Mouse (Mus musculus) liver, embryonic 16.5 days (tissue): ENCODE measurements around the gene Pwwp2b. TPM values are rescaled to one million over a fixed set of nuclear protein-coding genes. Genes with fewer than 3 reads are reported as not detected.
A peak's percentile ranks its signal among the peaks of the same experiment; 100 is the strongest.

ENCODE experiments used
- ATAC-seq: fragments of 200-750 bp; cut with Nextera tagmentation; 2 replicates; pipeline ENCODE4 v1.8.0; 2017; ENCODE audit warnings: low read depth, mild to moderate bottlenecking, moderate number of reproducible peaks, moderate library complexity
- H3K27ac ChIP-seq: fragments of 300-500 bp; sonication (generic); 2 replicates; pipeline ENCODE4 v1.5.1; 2014; ENCODE audit warnings: mild to moderate bottlenecking, low read length
- H3K27me3 ChIP-seq: fragments of 300-500 bp; sonication (generic); 2 replicates; pipeline ENCODE4 v1.6.1; 2014; ENCODE audit warnings: low read depth, low read length, mixed read lengths; ENCODE audit not compliant: control insufficient read depth, insufficient read depth
- H3K36me3 ChIP-seq: fragments of 300-500 bp; sonication (generic); 2 replicates; pipeline ENCODE4 v1.6.1; 2014; ENCODE audit warnings: mild to moderate bottlenecking; ENCODE audit not compliant: control insufficient read depth, insufficient read depth
- H3K4me1 ChIP-seq: fragments of 300-500 bp; sonication (generic); 2 replicates; pipeline ENCODE4 v1.6.1; 2014; ENCODE audit warnings: low read depth, low read length, mixed read lengths; ENCODE audit not compliant: control insufficient read depth
- H3K4me2 ChIP-seq: fragments of 300-500 bp; sonication (generic); 2 replicates; pipeline ENCODE4 v1.6.1; 2014; ENCODE audit warnings: low read depth, low read length, mixed read lengths
- H3K4me3 ChIP-seq: fragments of 300-500 bp; sonication (generic); 2 replicates; pipeline ENCODE4 v1.5.1; 2014; ENCODE audit warnings: low read depth, mild to moderate bottlenecking, low read length
- H3K9ac ChIP-seq: fragments of 300-500 bp; sonication (generic); 2 replicates; pipeline ENCODE4 v1.6.1; 2014; ENCODE audit warnings: low read depth, low read length
- H3K9me3 ChIP-seq: fragments of 300-500 bp; sonication (generic); replicated peaks from 2 replicates; pipeline ENCODE4 v1.6.1; 2016; ENCODE audit warnings: low read length; ENCODE audit not compliant: control insufficient read depth
- WGBS: fragments of 180-500 bp; shearing (Covaris S2); extraction: QIAGEN DNeasy Blood & Tissue Kit; methylation state at CpG from one replicate; pipeline ENCODE4 v1.1.7; 2014; ENCODE audit not compliant: insufficient replicate concordance; 5-methylcytosine and 5-hydroxymethylcytosine counted together
- polyA plus RNA-seq: library from polyadenylated mRNA; unstranded; fragments of >200 nt; fragmentation: Nextera tagmentation; extraction: Ambion mirVana; gene quantifications from 2 replicates; pipeline ENCODE4 v1.2.1, GENCODE M21; 2015

The Pwwp2b gene
- polyA plus RNA-seq, 1 experiment from 2014 or later = 1.3 TPM

DNA sequence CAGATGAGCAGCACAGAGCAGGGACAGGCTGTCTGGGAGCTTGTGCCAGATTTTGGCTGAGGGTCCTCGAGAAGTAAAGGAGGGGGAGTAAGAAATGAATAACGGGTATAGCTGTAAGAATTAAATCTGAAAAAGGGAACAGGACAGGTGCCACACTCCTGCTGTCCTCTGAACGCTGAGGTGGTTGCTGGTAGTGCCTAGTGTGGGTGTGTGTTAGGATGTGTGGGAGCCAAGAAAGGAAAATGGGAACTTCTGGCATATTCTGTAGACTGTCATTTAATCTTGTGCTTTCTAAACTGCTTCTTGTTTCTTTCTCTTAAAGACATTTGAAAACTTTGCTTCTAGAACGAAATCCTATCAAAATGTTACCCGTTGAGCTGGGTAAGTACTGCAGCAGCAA, 27.2 kb upstream of the Pwwp2b start:
- Histone ChIP-seq H3K4me1 (no peaks in the 10 kb centered on the region), H3K9me3 (no peaks in the 10 kb centered on the region), H3K4me2 (no peak overlapping the region), H3K9ac (no peak overlapping the region), H3K27me3 (no peaks in the 10 kb centered on the region), H3K36me3 (no peaks in the 10 kb centered on the region), H3K27ac (no peak overlapping the region), H3K4me3 (no peak overlapping the region)
- 47% methylated on average over 5 of the region's 5 CpGs for WGBS
- ATAC-seq = no peak

DNA sequence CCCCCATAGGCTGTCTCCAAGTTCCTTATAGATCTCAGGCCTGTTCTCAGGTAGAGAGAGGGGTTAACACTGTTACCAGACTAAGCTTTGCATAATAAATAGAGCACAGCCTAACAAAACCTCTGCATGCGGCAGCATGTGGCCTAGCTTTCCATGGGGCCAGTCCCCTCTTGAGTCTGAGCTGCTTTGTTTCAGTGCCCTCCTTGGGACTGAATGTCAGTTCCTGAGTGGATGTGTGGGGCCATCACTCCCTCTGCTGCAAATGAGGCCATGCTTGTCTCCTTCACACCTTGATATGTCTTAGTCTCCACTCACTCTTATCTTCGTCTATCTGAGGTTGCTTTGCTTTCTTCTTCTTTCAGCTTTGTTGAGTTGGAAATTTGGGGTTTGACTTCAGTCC, 26.4 kb upstream of the Pwwp2b start:
- no peak for ATAC-seq
- no peaks in the 10 kb centered on the region for H3K27me3 ChIP-seq
- H3K36me3 ChIP-seq = no peaks in the 10 kb centered on the region
- no peak overlapping the region for H3K27ac ChIP-seq
- 56% methylated on average over 2 of the region's 2 CpGs for WGBS
- no peak overlapping the region for H3K4me3 ChIP-seq
- no peaks in the 10 kb centered on the region for H3K9me3 ChIP-seq
- H3K4me1 ChIP-seq = no peaks in the 10 kb centered on the region
- H3K4me2 ChIP-seq = no peak overlapping the region
- no peak overlapping the region for H3K9ac ChIP-seq

DNA sequence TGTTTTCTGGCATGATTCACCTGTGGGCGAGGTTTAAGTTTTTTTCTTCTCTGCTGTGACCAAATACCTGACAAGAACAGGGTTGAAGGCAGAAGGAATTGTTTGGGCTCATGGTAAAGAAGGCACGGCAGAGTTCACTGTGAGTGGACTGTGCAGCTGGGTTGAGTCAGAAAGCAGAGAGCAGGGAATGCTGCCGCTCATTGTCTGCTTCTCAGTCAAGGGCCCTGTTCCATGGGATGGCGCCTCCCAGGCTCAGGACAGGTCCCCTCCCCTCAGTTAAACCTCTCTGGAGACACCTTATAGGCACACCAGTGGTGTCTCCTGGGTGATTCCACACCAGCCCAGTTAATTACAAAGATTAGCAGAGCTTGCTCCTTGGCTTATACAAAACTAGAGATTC, 25.9 kb upstream of the Pwwp2b start:
- no peaks in the 10 kb centered on the region for H3K9me3 ChIP-seq
- H3K27me3 ChIP-seq = no peaks in the 10 kb centered on the region
- H3K9ac ChIP-seq = no peak overlapping the region
- no peak for ATAC-seq
- no peak overlapping the region for H3K4me2 ChIP-seq
- H3K27ac ChIP-seq = no peak overlapping the region
- H3K4me1 ChIP-seq = no peaks in the 10 kb centered on the region
- no peaks in the 10 kb centered on the region for H3K36me3 ChIP-seq
- no peak overlapping the region for H3K4me3 ChIP-seq
- 53% methylated on average over 4 of the region's 4 CpGs for WGBS

DNA sequence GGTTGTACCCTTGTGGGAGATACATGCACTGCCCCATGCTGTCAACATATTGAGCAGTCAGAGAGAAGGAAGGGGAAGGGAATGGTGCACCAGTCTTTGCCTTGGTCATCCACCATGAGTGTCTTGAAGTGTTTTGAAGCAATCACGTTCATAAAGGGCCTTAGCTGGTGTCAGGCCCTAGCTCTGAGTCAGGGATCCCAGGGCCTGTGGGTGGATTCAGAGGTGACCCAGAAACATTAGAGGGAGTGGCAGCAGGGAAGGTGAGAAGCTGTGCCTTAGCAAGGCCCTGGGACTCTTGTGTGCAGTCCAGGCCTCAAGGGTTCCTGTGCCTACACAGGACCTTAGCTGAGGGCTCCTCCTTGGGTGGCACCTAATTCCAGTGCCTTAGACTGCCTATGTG, 24.2 kb upstream of the Pwwp2b start:
- H3K4me2 ChIP-seq = no peak overlapping the region
- H3K4me3 ChIP-seq = no peak overlapping the region
- H3K27ac ChIP-seq = peak overlapping the region; percentile 8; the same call in 1 of the 2 replicates
- H3K4me1 ChIP-seq = no peaks in the 10 kb centered on the region; the same call in 1 of the 2 replicates
- 39% methylated on average over 1 of the region's 1 CpGs for WGBS
- no peaks in the 10 kb centered on the region for H3K9me3 ChIP-seq
- H3K36me3 ChIP-seq = no peaks in the 10 kb centered on the region
- no peaks in the 10 kb centered on the region for H3K27me3 ChIP-seq
- no peak for ATAC-seq
- H3K9ac ChIP-seq = no peak overlapping the region

DNA sequence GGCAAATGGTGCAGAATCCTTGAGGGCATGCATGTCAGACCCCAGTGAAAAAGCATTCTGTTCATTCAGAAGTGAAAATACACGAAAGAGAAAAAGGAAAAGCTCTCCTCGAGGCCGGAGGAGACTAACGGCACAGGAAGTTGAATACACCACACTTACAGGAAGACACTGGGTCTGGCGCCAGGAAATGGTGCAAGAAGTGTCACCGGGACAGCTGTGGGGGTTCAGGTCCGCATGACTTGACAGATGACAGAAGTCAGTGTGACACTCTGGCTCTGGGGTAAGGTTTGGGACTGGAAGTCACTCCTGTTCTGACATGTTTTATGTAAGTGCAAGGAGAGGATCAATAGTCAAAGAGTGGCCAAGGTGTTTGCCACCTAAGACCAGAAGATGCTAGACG, 23.6 kb upstream of the Pwwp2b start:
- H3K9ac ChIP-seq = no peak overlapping the region
- no peaks in the 10 kb centered on the region; the same call in 1 of the 2 replicates for H3K4me1 ChIP-seq
- H3K4me2 ChIP-seq = no peak overlapping the region
- ATAC-seq = peak; percentile 64
- H3K4me3 ChIP-seq = no peak overlapping the region
- no peaks in the 10 kb centered on the region for H3K27me3 ChIP-seq
- whole genome bisulfite sequencing = 26% methylated on average over 8 of the region's 8 CpGs
- no peaks in the 10 kb centered on the region for H3K9me3 ChIP-seq
- H3K36me3 ChIP-seq = no peaks in the 10 kb centered on the region
- peak overlapping the region; percentile 34; the same call in 1 of the 2 replicates for H3K27ac ChIP-seq

DNA sequence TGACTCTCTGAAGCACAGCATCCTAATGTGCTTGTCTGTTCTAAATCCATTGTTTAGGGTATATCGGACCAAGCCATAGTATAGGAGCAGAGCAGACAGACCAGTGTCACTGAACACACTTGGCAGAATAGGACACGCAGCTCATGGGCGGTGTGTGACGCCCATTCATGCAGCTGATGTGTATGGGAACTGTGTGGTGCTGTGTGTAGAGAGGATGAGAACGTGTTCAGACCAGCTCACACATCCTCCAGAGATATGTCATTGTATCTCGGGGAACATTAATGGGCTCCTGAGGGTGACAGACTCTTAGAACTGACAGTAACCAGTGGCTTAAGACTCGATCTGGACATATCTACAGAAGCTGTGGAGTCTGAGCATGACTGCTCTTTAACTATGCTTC, 21.9 kb upstream of the Pwwp2b start:
- no peak for ATAC-seq
- Histone ChIP-seq H3K36me3 (no peaks in the 10 kb centered on the region), H3K27me3 (no peaks in the 10 kb centered on the region), H3K4me3 (no peak overlapping the region), H3K9me3 (no peaks in the 10 kb centered on the region), H3K27ac (no peak overlapping the region), H3K4me2 (no peak overlapping the region), H3K4me1 (no peaks in the 10 kb centered on the region; the same call in 1 of the 2 replicates), H3K9ac (no peak overlapping the region)
- WGBS = 64% methylated on average over 7 of the region's 7 CpGs

DNA sequence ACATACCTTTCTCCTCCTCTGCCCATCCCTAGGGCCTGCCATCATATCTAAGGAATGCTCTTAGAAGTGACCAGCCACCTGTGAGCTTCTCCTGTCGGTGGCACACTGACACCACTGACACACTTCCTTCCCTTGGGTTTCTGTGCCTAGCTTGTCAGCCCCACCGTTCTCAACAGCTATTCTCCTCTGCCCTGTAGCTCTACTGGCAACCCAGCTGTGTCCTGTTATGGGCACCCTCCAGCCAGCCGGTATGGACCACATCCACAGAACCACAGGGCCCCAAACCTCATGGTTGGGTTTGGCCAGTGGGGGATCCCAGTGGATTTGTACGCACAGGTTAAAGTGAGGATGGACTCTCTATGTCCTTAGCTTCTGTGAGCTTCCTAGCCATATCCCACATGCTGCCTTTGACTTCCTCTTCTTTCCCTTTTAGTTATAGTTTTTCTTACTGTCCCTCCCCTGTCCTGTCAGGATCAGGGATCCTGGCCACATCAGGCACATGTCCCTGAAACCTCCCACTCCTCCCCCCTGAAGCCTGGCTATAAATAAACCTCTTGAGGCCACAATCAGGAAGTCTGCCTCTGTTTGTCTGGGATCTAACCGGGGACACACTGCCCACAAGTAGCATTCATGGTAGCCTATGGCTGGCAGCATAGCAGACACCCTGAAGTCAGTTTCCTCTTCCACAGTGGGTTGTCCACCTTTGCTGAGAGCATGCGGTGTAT, 19.7 kb upstream of the Pwwp2b start:
- peak; percentile 19; the same call in 1 of the 2 replicates for ATAC-seq
- Histone ChIP-seq H3K36me3 (no peaks in the 10 kb centered on the region), H3K9me3 (no peaks in the 10 kb centered on the region), H3K27me3 (no peaks in the 10 kb centered on the region), H3K4me3 (no peak overlapping the region), H3K4me2 (no peak overlapping the region), H3K4me1 (no peaks in the 10 kb centered on the region; the same call in 1 of the 2 replicates), H3K9ac (no peak overlapping the region), H3K27ac (no peak overlapping the region)
- 16% methylated on average over 6 of the region's 6 CpGs for WGBS

DNA sequence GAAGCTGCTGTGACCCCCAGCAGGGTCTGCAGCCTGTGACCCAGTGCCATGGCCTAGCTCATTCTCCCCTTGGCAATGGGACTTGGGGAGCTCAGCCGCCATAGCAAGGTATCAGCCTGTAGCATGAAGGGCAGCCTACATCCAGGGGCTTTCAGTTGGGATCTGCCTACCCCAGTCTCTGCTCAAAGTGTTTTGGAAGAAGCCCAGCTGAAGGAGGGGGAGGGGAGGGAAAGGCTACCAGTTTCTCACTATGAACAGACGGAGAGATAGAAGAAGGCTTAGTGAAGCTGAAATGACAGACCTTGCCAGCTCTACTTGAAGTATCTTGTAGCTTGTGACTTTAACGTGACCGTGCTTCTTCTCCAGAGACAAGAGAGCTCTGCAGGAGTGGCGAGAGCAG, 18.4 kb upstream of the Pwwp2b start:
- ATAC-seq = no peak
- Histone ChIP-seq H3K36me3 (no peaks in the 10 kb centered on the region), H3K4me2 (no peak overlapping the region), H3K4me1 (peaks cover 8% of the 10 kb centered on the region), H3K9ac (no peak overlapping the region), H3K9me3 (no peaks in the 10 kb centered on the region), H3K27ac (no peak overlapping the region), H3K27me3 (no peaks in the 10 kb centered on the region), H3K4me3 (no peak overlapping the region)
- 54% methylated on average over 5 of the region's 5 CpGs for WGBS

DNA sequence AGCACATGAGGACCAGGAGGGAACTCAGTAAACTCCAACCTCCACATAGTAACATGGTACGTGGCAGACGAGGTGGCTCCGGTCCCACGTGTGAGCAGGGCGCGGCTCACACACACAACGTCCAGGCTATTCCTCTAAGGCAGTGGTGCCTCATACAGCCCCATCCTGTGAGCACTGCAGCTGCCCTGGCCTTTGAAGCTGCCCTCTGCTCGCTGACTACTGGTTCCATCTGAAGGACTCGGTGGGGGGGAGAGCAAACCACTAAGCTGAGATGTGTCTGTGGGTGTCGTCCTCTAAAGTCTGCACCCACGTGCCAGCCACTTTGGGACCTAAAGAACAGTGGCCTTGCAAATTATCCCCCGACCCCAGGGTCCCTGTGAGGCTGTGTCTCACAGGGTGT, 18.0 kb upstream of the Pwwp2b start:
- WGBS = 55% methylated on average over 12 of the region's 12 CpGs
- no peaks in the 10 kb centered on the region for H3K27me3 ChIP-seq
- H3K36me3 ChIP-seq = no peaks in the 10 kb centered on the region
- no peak overlapping the region for H3K4me3 ChIP-seq
- H3K9me3 ChIP-seq = no peaks in the 10 kb centered on the region
- ATAC-seq = no peak
- H3K4me2 ChIP-seq = no peak overlapping the region
- no peak overlapping the region for H3K9ac ChIP-seq
- H3K27ac ChIP-seq = no peak overlapping the region
- H3K4me1 ChIP-seq = peaks cover 9% of the 10 kb centered on the region
